Mouse (Mus musculus) forebrain, embryonic 10.5 days (tissue): Measurements from ENCODE around the gene Nucb1. TPM values are rescaled to one million over a fixed set of nuclear protein-coding genes. Genes with fewer than 3 reads are reported as not detected.

Source experiments
- DNase-seq: peaks from one replicate; pipeline ENCODE4 v3.0.0-alpha.2; 2017; ENCODE audit warnings: low spot score; ENCODE audit errors: extremely low spot score
- H3K27ac ChIP-seq: fragments of 300-500 bp; sonication (generic); 2 replicates; pipeline ENCODE4 v1.5.1; 2016; ENCODE audit warnings: mild to moderate bottlenecking
- H3K27me3 ChIP-seq: fragments of 300-500 bp; sonication (generic); 2 replicates; pipeline ENCODE4 v1.6.1; 2016; ENCODE audit warnings: mild to moderate bottlenecking; ENCODE audit not compliant: poor library complexity, severe bottlenecking
- H3K36me3 ChIP-seq: fragments of 300-500 bp; sonication (generic); replicated peaks from 2 replicates; pipeline ENCODE4 v1.6.1; 2016; ENCODE audit warnings: mild to moderate bottlenecking, moderate library complexity
- H3K4me1 ChIP-seq: fragments of 300-500 bp; sonication (generic); 2 replicates; pipeline ENCODE4 v1.6.1; 2016
- H3K4me3 ChIP-seq: fragments of 300-500 bp; sonication (generic); 2 replicates; pipeline ENCODE4 v1.5.1; 2016; ENCODE audit warnings: mild to moderate bottlenecking, moderate library complexity
- H3K9me3 ChIP-seq: fragments of 300-500 bp; sonication (generic); 2 replicates; pipeline ENCODE4 v1.6.1; 2016; ENCODE audit warnings: mild to moderate bottlenecking, moderate library complexity
- WGBS: fragments of 180-500 bp; shearing (Covaris S2); methylation state at CpG from one replicate; pipeline ENCODE4 v1.1.7; 2016; 5-methylcytosine and 5-hydroxymethylcytosine counted together
- polyA plus RNA-seq: library from polyadenylated mRNA; unstranded; fragments of >200 nt; fragmentation: Nextera tagmentation; extraction: Ambion mirVana; gene quantifications from 2 replicates; pipeline ENCODE4 v1.2.1, GENCODE M21; 2016

Nucb1 gene
- 99.3 and 106 TPM in 2 replicates for polyA plus RNA-seq

DNA sequence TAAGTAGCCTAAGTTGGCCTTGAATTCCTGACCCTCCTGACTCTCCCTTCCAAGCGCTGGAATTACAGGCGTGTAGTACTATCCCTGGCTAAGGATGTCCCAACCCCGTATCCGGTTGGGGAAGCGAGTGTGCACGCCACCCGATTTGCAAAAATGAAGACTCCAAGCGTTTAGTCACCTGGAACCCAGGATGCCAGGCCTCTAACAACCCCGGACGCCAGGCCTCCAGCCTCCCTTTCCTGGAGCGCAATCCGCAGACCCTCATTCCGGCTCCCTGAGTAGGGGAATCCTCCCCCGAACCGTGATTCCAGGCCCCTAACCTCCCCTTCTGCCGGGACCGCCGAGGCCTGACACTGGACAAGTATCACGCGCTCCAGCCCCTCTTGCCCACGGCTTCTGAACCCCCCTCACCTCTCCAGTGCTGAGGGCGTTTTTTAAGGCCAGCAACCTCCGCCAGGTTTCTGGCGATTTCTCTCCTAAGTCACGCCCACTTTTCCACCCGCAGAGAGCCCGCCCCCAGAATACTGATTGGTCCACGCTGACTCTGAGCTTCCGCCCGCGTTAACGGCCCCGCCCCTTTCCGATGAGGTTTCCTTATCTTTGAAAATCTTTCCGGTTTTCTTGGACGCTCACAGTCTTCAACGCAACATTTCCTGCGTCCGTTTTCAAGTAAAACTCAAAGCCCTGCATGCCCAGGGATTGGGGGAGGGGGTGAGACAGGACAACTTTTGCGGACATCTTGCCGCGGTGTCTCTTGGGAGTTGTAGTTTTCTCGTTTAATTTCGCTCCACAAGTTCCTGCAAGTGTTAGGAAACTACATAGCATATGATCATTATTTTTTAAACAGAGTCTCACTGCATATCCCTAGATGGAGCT lies at the start of gene Nucb1:
Gene Nucb1, minus strand, starts transcription at position 495 of the 876 bp plus-strand sequence.
- WGBS: under 1% methylated on average over 44 of the region's 44 CpGs

DNA sequence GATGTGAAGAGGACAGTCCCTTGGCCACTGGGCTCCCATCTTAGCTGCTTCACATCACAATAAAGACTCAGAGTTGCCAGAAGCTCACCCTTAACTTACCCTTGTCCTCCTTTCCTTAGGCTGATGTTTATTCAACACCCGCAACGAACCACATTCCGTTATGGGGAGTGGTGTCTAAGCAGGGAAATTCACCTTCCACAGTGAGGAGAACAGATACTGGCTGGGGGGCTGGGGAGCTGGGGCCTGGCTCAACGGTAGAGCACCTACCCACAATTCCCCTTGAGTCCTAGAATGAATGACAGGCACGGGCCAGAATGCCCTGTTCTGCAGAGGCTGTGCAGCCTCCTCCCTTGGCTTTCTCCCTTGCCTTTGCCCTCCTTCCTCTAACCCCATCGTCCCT lies 48.7 kb upstream of the Nucb1 start:
- peaks cover 26% of the 10 kb centered on the region for H3K4me1 ChIP-seq
- H3K27ac ChIP-seq: no peak overlapping the region
- WGBS: 74% methylated on average over 6 of the region's 6 CpGs
- H3K27me3 ChIP-seq: peaks cover 4% of the 10 kb centered on the region; the same call in 1 of the 2 replicates
- H3K4me3 ChIP-seq: no peak overlapping the region
- no peak for DNase-seq
- no peaks in the 10 kb centered on the region for H3K9me3 ChIP-seq
- no peaks in the 10 kb centered on the region for H3K36me3 ChIP-seq

More for the DNA sequence above, at the start of gene Nucb1:
- Histone ChIP-seq H3K36me3 (peaks cover 25% of the 10 kb centered on the region), H3K4me1 (peaks cover 22% of the 10 kb centered on the region), H3K27ac (peak within 1 kb of the TSS; percentile 93), H3K4me3 (peak within 1 kb of the TSS; percentile 82), H3K27me3 (no peaks in the 10 kb centered on the region), H3K9me3 (no peaks in the 10 kb centered on the region)
- peak; percentile 89 for DNase-seq

- no peaks in the 10 kb centered on the region for H3K36me3 ChIP-seq
- peaks cover 10% of the 10 kb centered on the region for H3K4me1 ChIP-seq
- peak; percentile 77 for DNase-seq
- H3K27me3 ChIP-seq: no peaks in the 10 kb centered on the region
- no peak overlapping the region for H3K4me3 ChIP-seq
- 27% methylated on average over 8 of the region's 8 CpGs for WGBS
- H3K9me3 ChIP-seq: no peaks in the 10 kb centered on the region
- H3K27ac ChIP-seq: peak overlapping the region; percentile 40; the same call in 1 of the 2 replicates
Observed at GRCm38 (mm10) chr7:45555787-45556186, 45.6 kb upstream of the Nucb1 start.

- Histone ChIP-seq H3K4me1 (peaks cover 9% of the 10 kb centered on the region), H3K4me3 (no peak within 1 kb of the TSS), H3K27me3 (no peaks in the 10 kb centered on the region), H3K27ac (no peak within 1 kb of the TSS), H3K9me3 (no peaks in the 10 kb centered on the region), H3K36me3 (no peaks in the 10 kb centered on the region)
- DNase-seq: no peak
- WGBS: 47% methylated on average over 8 of the region's 8 CpGs
Observed at GRCm38 (mm10) chr7:45554744-45555143, 44.5 kb upstream of the Nucb1 start, which contains the start of gene Hsd17b14. TSS of gene Hsd17b14 (plus strand) at chr7:45554893.

DNA sequence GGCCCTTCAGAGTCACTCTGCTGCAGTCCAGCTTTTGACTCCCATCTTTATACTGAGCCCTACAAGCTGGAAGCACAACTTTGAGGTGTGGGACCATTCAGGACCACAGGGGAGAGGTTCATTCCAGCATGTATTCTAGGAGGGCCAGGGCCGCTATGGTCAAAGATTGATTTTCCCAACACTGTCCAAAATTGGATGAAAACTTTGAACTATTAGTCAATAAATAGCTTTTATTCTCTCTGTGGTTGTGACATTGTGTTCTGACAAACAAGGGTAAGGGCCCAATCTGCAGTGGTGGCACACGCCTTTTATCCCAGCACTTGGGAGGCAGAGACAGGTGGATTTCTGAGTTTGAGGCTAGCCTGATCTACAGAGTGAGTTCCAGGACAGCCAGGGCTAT lies 43.8 kb upstream of the Nucb1 start:
- 97% methylated on average over 2 of the region's 2 CpGs for WGBS
- H3K36me3 ChIP-seq: no peaks in the 10 kb centered on the region
- no peak overlapping the region for H3K27ac ChIP-seq
- H3K4me3 ChIP-seq: no peak overlapping the region
- H3K27me3 ChIP-seq: no peaks in the 10 kb centered on the region
- H3K4me1 ChIP-seq: peaks cover 9% of the 10 kb centered on the region
- no peaks in the 10 kb centered on the region for H3K9me3 ChIP-seq
- DNase-seq: no peak

DNA sequence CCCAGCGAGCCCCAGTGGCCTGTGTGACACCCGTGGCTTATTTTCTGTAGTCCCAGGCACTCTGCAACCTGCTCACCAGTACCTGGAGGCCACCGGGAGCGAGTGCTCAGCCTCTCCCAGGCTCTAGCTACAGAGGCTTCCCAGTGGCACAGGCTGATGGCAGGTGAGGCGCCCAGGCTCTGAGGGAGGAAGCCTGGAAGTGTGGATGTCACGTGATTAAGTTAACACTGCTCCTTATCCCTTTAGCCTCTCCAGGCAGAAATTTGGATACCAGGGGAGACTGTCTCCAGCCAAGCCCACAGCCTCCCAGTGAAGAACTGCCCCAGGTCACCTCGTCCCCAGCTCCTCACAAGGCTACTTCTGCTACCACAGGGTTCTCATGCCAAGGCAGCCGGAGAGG lies 43.3 kb upstream of the Nucb1 start:
- 70% methylated on average over 8 of the region's 8 CpGs for WGBS

GRCm38 (mm10) chr7:45551512-45551883 lies 41.3 kb upstream of the Nucb1 start:
- H3K4me1 ChIP-seq: peaks cover 9% of the 10 kb centered on the region
- no peaks in the 10 kb centered on the region for H3K27me3 ChIP-seq
- WGBS: 83% methylated on average over 8 of the region's 8 CpGs
- no peaks in the 10 kb centered on the region for H3K9me3 ChIP-seq
- no peaks in the 10 kb centered on the region for H3K36me3 ChIP-seq
- H3K27ac ChIP-seq: no peak overlapping the region
- DNase-seq: no peak
- no peak overlapping the region for H3K4me3 ChIP-seq

More for the DNA sequence above, 43.3 kb upstream of the Nucb1 start:
- no peaks in the 10 kb centered on the region for H3K27me3 ChIP-seq
- DNase-seq: no peak
- H3K4me1 ChIP-seq: peaks cover 9% of the 10 kb centered on the region
- no peak overlapping the region for H3K4me3 ChIP-seq
- no peaks in the 10 kb centered on the region for H3K36me3 ChIP-seq
- no peaks in the 10 kb centered on the region for H3K9me3 ChIP-seq
- no peak overlapping the region for H3K27ac ChIP-seq

DNA sequence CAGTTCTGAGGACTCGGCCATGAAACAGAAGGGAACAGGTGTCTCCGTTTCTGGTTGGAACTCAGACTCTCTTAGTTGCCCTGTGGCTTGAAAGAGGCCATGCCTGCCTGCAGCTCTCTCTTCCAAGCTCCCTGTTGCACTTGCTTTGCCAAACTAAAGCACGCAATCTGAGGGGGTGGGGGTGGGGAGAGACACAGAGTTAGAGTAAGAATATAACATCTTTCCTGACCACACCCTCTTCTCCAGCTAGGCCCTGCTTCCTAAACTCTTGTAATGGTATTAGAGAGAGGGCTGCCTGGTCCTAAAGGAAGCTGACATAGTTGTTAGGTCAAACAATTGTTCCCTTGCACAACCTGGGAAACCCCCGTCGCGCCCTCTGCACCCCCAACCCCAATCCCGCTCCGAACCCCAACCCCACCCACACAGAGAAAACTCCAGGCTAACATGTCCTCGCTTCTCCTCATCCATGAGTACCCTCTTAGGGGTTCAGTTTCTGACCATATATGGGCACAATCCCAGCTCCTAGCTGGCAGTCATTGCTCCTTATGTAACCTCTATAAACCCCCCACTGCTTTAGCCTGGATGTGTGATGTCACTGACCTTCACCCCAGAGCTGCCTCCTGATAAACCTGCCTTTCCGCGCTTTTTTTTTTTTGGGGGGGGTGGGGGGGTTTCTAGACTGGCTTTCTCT lies 40.8 kb upstream of the Nucb1 start:
- Histone ChIP-seq H3K27ac (no peak overlapping the region), H3K9me3 (no peaks in the 10 kb centered on the region), H3K27me3 (no peaks in the 10 kb centered on the region), H3K4me3 (no peak overlapping the region), H3K36me3 (no peaks in the 10 kb centered on the region), H3K4me1 (peaks cover 7% of the 10 kb centered on the region)
- DNase-seq: no peak
- 82% methylated on average over 11 of the region's 11 CpGs for WGBS

GRCm38 (mm10) chr7:45549641-45550436 lies 39.6 kb upstream of the Nucb1 start:
- Histone ChIP-seq H3K27me3 (no peaks in the 10 kb centered on the region), H3K4me1 (peaks cover 3% of the 10 kb centered on the region), H3K9me3 (no peaks in the 10 kb centered on the region), H3K4me3 (no peak overlapping the region), H3K27ac (no peak overlapping the region), H3K36me3 (no peaks in the 10 kb centered on the region)
- 90% methylated on average over 16 of the region's 16 CpGs for WGBS
- DNase-seq: no peak

DNA sequence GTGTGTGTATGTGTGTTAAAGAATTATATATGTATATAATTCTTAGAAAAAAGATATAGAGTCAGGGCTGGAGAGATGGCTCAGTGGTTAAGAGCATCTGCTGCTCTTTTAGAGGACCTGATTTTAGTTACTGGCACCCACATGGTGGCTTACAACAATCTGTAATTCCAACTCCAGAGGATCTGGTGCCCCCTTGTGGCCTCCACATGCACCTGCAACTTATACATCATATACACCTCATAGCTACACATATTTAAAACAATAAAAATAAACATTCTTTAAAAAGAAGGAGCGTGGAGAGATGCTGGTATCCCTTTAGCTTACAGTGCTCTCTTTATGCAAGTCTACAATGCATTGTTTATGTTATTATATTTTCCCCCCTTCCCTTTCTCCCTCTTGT lies 34.3 kb upstream of the Nucb1 start:
- 0 out of 2 replicates have a peak, but pooled peaks cover 3% of the 10 kb centered on the region for H3K4me1 ChIP-seq

GRCm38 (mm10) chr7:45540213-45540612 lies 30.0 kb upstream of the Nucb1 start:
- DNase-seq: no peak
- Histone ChIP-seq H3K9me3 (peaks cover 3% of the 10 kb centered on the region; the same call in 1 of the 2 replicates), H3K36me3 (no peaks in the 10 kb centered on the region), H3K27ac (no peak overlapping the region), H3K4me1 (peaks cover 21% of the 10 kb centered on the region), H3K4me3 (no peak overlapping the region), H3K27me3 (no peaks in the 10 kb centered on the region)
- 80% methylated on average over 2 of the region's 2 CpGs for WGBS

More for the DNA sequence above, 34.3 kb upstream of the Nucb1 start:
- WGBS: 89% methylated on average over 1 of the region's 1 CpGs
- no peak overlapping the region for H3K4me3 ChIP-seq
- H3K9me3 ChIP-seq: peaks cover 3% of the 10 kb centered on the region; the same call in 1 of the 2 replicates
- H3K27me3 ChIP-seq: no peaks in the 10 kb centered on the region
- DNase-seq: no peak
- no peak overlapping the region for H3K27ac ChIP-seq
- no peaks in the 10 kb centered on the region for H3K36me3 ChIP-seq

- no peaks in the 10 kb centered on the region for H3K36me3 ChIP-seq
- peak overlapping the region; percentile 87 for H3K27ac ChIP-seq
- H3K27me3 ChIP-seq: no peaks in the 10 kb centered on the region
- H3K4me1 ChIP-seq: peaks cover 21% of the 10 kb centered on the region
- H3K4me3 ChIP-seq: peak overlapping the region; percentile 10; the same call in 1 of the 2 replicates
- H3K9me3 ChIP-seq: no peaks in the 10 kb centered on the region
- no peak for DNase-seq
- WGBS: 85% methylated on average over 3 of the region's 3 CpGs
Observed at GRCm38 (mm10) chr7:45539095-45539494, 28.9 kb upstream of the Nucb1 start.
